Mouse (Mus musculus) adipocyte (in vitro differentiated cells): ENCODE data around the gene Rab25.

Experiments used
- DNase-seq: peaks from one replicate; pipeline ENCODE4 v3.0.0-alpha.2; 2016; ENCODE audit warnings: low spot score

Rab25 gene

GRCm38 (mm10) chr3:88525021-88525420 lies 23.1 kb downstream of the Rab25 start:
- no peak for DNase-seq

- DNase-seq: no peak
Observed at GRCm38 (mm10) chr3:88523027-88523426, 25.1 kb downstream of the Rab25 start.

GRCm38 (mm10) chr3:88521803-88522331 lies 26.2 kb downstream of the Rab25 start:
- peak; percentile 82 for DNase-seq

GRCm38 (mm10) chr3:88521156-88521555 lies 26.9 kb downstream of the Rab25 start:
- DNase-seq: no peak

GRCm38 (mm10) chr3:88520078-88520477 lies 28.0 kb downstream of the Rab25 start:
- DNase-seq: no peak

GRCm38 (mm10) chr3:88518411-88518810 lies 29.7 kb downstream of the Rab25 start:
- DNase-seq: no peak

GRCm38 (mm10) chr3:88516407-88516806 lies 31.7 kb downstream of the Rab25 start:
- DNase-seq: no peak

GRCm38 (mm10) chr3:88515095-88515386 lies 33.1 kb downstream of the Rab25 start:
- no peak for DNase-seq

- DNase-seq: no peak
Observed at GRCm38 (mm10) chr3:88514231-88515094, 33.6 kb downstream of the Rab25 start.

GRCm38 (mm10) chr3:88513546-88514115 lies 34.5 kb downstream of the Rab25 start:
- no peak for DNase-seq

GRCm38 (mm10) chr3:88512896-88513545 lies 35.1 kb downstream of the Rab25 start:
- peak; percentile 68 for DNase-seq

GRCm38 (mm10) chr3:88512141-88512895 lies 35.8 kb downstream of the Rab25 start:
- DNase-seq: no peak

- DNase-seq: no peak
Observed at GRCm38 (mm10) chr3:88511559-88511958, 36.5 kb downstream of the Rab25 start.

GRCm38 (mm10) chr3:88510421-88511289 lies 37.4 kb downstream of the Rab25 start:
- DNase-seq: no peak

GRCm38 (mm10) chr3:88509692-88510420 lies 38.2 kb downstream of the Rab25 start, which contains the start of gene Lmna:
TSS of gene Lmna (minus strand) at chr3:88509956.
- peak; percentile 92 for DNase-seq

GRCm38 (mm10) chr3:88509250-88509649 lies 38.9 kb downstream of the Rab25 start:
- no peak for DNase-seq

GRCm38 (mm10) chr3:88505765-88506164 lies 42.3 kb downstream of the Rab25 start:
- DNase-seq: no peak

GRCm38 (mm10) chr3:88505081-88505480 lies 43.0 kb downstream of the Rab25 start:
- DNase-seq: no peak

- no peak for DNase-seq
Observed at GRCm38 (mm10) chr3:88503881-88504746, 44.0 kb downstream of the Rab25 start.

- no peak for DNase-seq
Observed at GRCm38 (mm10) chr3:88503505-88503863, 44.6 kb downstream of the Rab25 start.
